ENCODE assay signal across 19 mouse cellular contexts in genomic region chr6:53447479-53447878, GRCm38 (mm10).
"Had no signal": no experiment of that assay in that cellular context is flagged by ENCODE, and none has a peak within 500 bp of the region (broad histone marks: within the 10 kb centered on the region; RNA-seq: fewer than 3 reads in every experiment).

No protein-coding gene starts in this region.

- H3K9ac ChIP-seq: liver, embryonic 14.5 days; lung, embryonic 15.5 days; midbrain, embryonic 15.5 days; neural tube, embryonic 12.5 days; neural tube, embryonic 15.5 days had no signal

- H3K36me3 ChIP-seq: lung, embryonic 15.5 days; midbrain, embryonic 10.5 days; midbrain, embryonic 15.5 days; neural tube, embryonic 12.5 days; neural tube, embryonic 15.5 days had no signal

- ATAC-seq: intestine, postnatal 0 days; midbrain, embryonic 15.5 days had no signal

- H3K27me3 ChIP-seq: lung, embryonic 15.5 days; midbrain, embryonic 15.5 days; neural tube, embryonic 12.5 days; neural tube, embryonic 15.5 days had no signal

- H3K4me3 ChIP-seq: layer of hippocampus, adult 2 months; left cerebral cortex, adult 2 months; lung, embryonic 15.5 days; midbrain, embryonic 10.5 days; midbrain, embryonic 15.5 days; neural tube, embryonic 12.5 days; neural tube, embryonic 15.5 days had no signal

- H3K27ac ChIP-seq: kidney, postnatal 0 days; layer of hippocampus, adult 2 months; left cerebral cortex, adult 2 months; liver, embryonic 14.5 days; midbrain, embryonic 10.5 days; midbrain, embryonic 15.5 days; neural tube, embryonic 12.5 days; neural tube, embryonic 15.5 days; stomach, postnatal 0 days had no signal

- H3K4me2 ChIP-seq: lung, embryonic 15.5 days; midbrain, embryonic 15.5 days; neural tube, embryonic 12.5 days; neural tube, embryonic 15.5 days had no signal

- H3K9me3 ChIP-seq: lung, embryonic 15.5 days; midbrain, embryonic 10.5 days; midbrain, embryonic 15.5 days; neural tube, embryonic 12.5 days; neural tube, embryonic 15.5 days had no signal

- H3K4me1 ChIP-seq: midbrain, embryonic 15.5 days had no signal

- DNase-seq: kidney, adult 2 months; kidney, postnatal 25 days; layer of hippocampus, postnatal 36 days; left cerebral cortex, postnatal 4 days; lung, postnatal 10 days; thymus, adult 2 months; thymus, postnatal 14 days; thymus, postnatal 4 days had no signal
